Mouse (Mus musculus) thymus, adult 2 months (tissue): ENCODE data around the gene Rmnd5a. TPM values are rescaled to one million over a fixed set of nuclear protein-coding genes. Genes with fewer than 3 reads are reported as not detected.
"Not testable (repeated sequence)": the region's sequence is repeated elsewhere in the genome, so short reads cannot be mapped to it uniquely, and the experiment has no call there.

Experiments
- DNase-seq: peaks from one replicate; pipeline ENCODE4 v3.0.0; 2021
- H3K27ac ChIP-seq: fragments of 200-500 bp; 2 replicates; pipeline ENCODE4 v1.5.1; 2012; ENCODE audit warnings: low read length, control low read depth; ENCODE audit not compliant: control insufficient read depth, insufficient read depth
- H3K27me3 ChIP-seq: fragments of 200-500 bp; 2 replicates; pipeline ENCODE4 v1.6.1; 2012; ENCODE audit warnings: mild to moderate bottlenecking, low read length, moderate library complexity, mixed read lengths; ENCODE audit not compliant: control insufficient read depth, insufficient read depth
- H3K36me3 ChIP-seq: fragments of 200-500 bp; 2 replicates; pipeline ENCODE4 v1.6.1; 2012; ENCODE audit warnings: mild to moderate bottlenecking, low read length, moderate library complexity; ENCODE audit not compliant: control insufficient read depth, insufficient read depth
- H3K4me1 ChIP-seq: fragments of 200-500 bp; replicated peaks from 2 replicates; pipeline ENCODE4 v1.6.1; 2012; ENCODE audit warnings: low read length; ENCODE audit not compliant: control insufficient read depth, insufficient read depth
- H3K4me3 ChIP-seq: fragments of 200-500 bp; 2 replicates; pipeline ENCODE4 v1.5.1; 2012; ENCODE audit warnings: mild to moderate bottlenecking, low read length, control low read depth, moderate library complexity; ENCODE audit not compliant: control insufficient read depth, insufficient read depth
- CTCF ChIP-seq: fragments of 200-500 bp; IDR thresholded peaks from 2 replicates; pipeline ENCODE4 v1.5.1; 2012; ENCODE audit warnings: mild to moderate bottlenecking, control low read depth, low read length, moderate library complexity, borderline replicate concordance; ENCODE audit not compliant: control insufficient read depth, poor library complexity, insufficient read depth; ENCODE audit errors: extremely low read depth
- POLR2A ChIP-seq: fragments of 200-500 bp; IDR thresholded peaks from 2 replicates; pipeline ENCODE4 v1.6.1; 2012; ENCODE audit warnings: mild to moderate bottlenecking, low read length, control low read depth, moderate library complexity; ENCODE audit not compliant: control insufficient read depth, poor library complexity, insufficient read depth; ENCODE audit errors: extremely low read depth
- WGBS: fragments of 180-500 bp; shearing (Covaris S2); methylation state at CpG from one replicate; pipeline ENCODE4 v1.1.7; 2018; 5-methylcytosine and 5-hydroxymethylcytosine counted together
- polyA plus RNA-seq: library from polyadenylated mRNA; depleted of rRNA; stranded (reverse); fragments of >200 nt; gene quantifications from 2 replicates; pipeline ENCODE4 v1.2.3, GENCODE M21; 2012; rRNA removed

Gene Rmnd5a
- polyA plus RNA-seq = 268 and 316 TPM in 2 replicates

DNA sequence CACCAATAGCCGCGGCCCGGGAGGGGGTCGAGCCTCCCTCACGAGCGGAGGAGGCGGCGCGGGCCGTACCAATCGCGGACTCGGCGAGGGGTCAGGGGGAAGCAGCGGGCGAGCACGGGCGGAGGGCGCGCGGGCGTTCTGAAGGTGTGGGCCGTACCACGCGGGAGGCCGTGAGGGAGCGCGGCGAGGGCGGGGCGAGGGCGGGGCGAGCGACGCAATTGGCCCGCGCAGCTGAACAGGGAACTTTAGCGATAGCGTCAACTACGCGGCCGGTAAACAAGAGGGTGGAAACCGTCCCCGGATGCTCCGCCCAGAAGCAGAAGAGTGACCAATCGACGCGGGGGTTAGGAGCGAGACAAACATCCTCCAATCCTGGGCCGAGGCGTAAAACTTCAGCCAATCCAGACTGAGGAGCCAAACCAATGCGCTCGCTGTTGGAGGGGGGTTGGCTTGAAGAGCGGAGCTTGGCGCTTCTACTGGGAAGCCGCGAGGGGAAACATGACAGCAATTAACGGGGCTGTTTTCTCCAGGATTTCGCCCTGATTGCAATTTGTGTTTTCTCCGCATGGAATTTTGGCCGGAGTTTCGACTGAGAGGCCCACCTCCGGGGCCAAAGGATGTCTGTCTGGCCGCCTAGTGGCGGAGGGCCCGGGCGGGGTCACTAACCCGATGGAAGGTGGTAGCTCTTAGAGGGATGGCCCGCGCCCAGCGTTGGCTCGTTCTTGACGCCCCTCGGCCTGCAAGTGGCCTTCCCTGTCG, at the start of gene Rmnd5a:
Rmnd5a (minus strand) TSS at position 146 of the 759 bp plus-strand sequence.
- peak; percentile 99 for DNase-seq
- Histone ChIP-seq H3K27ac (peak within 1 kb of the TSS; percentile 62), H3K27me3 (no peaks in the 10 kb centered on the region), H3K36me3 (no peaks in the 10 kb centered on the region), H3K4me1 (peaks cover 10% of the 10 kb centered on the region), H3K4me3 (peak within 1 kb of the TSS; percentile 87)
- under 1% methylated on average over 75 of the region's 75 CpGs for WGBS
- TF ChIP-seq CTCF (peak; percentile 87), POLR2A (peak; percentile 88)

DNA sequence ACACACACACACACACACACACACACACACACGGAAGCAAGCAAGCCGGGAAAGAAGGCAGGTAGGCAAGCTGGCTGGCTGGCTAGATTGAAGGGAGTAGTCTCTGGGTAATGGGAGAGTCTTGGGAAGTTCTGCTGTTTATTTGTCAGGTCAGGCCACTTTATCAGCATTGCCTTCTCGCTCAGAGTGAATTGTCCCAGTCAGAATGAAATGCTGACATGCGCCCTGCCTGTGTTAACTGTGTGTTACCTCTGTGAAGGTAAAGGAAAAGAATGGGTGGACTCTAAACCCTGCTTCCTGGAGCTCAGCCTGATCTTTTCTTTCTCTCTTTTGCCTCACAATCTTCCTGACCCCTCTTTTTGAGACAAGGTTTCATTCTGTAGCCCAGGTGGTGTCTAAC, 47.5 kb upstream of the Rmnd5a start:
- H3K4me3 ChIP-seq = no peak overlapping the region
- H3K27me3 ChIP-seq = no peaks in the 10 kb centered on the region
- no peaks in the 10 kb centered on the region for H3K36me3 ChIP-seq
- H3K4me1 ChIP-seq = no peaks in the 10 kb centered on the region
- H3K27ac ChIP-seq = no peak overlapping the region
- no peak for DNase-seq
- WGBS = 79% methylated on average over 4 of the region's 4 CpGs
- TF ChIP-seq CTCF = no peak

DNA sequence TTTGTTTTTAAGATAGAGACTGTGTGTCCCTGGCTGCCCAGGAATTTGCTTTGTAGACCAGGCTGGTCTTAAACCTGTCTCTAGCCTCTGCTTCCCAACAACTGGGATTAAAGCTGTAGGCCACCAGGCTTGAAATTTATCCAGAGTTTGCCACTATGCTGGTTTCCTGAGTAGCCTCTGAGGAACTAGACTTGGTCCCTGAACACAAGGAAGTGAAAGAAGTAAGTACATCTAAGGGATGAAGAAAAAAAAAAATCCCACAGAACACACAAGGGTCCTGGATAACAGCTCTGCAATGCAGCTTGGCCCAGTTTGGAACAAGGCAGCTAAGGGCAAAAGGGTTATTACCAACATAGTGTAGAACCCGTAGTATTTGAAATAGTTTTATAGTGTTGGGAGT, 46.4 kb upstream of the Rmnd5a start:
- Histone ChIP-seq H3K4me1 (no peaks in the 10 kb centered on the region), H3K36me3 (no peaks in the 10 kb centered on the region), H3K4me3 (no peak overlapping the region), H3K27me3 (no peaks in the 10 kb centered on the region), H3K27ac (no peak overlapping the region)
- WGBS = 93% methylated on average over 1 of the region's 1 CpGs
- no peak for DNase-seq
- no peak for TF ChIP-seq CTCF
- TF ChIP-seq POLR2A = no peak

DNA sequence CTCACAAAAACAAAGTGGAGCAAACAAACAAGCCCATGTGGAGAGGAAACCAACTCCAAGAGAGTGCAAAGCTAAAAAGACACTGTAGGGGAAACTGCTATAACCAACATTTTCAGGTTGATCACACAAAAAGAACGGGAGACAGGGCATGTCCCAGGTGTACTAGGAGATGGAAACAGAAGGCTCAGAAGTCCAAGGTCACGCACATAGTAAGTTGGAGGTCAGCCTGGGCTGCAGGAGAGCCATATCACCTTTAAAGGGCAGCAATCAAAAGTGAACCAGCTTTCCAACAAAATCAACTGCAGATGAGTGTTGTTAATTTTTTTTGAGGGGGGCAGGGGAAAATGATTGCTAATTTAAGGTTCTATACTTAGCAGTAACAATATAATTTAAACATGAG, 45.8 kb upstream of the Rmnd5a start:
- no peaks in the 10 kb centered on the region for H3K27me3 ChIP-seq
- no peaks in the 10 kb centered on the region for H3K36me3 ChIP-seq
- DNase-seq = no peak
- WGBS = 94% methylated on average over 2 of the region's 2 CpGs
- H3K4me1 ChIP-seq = no peaks in the 10 kb centered on the region
- no peak for TF ChIP-seq CTCF
- TF ChIP-seq POLR2A = no peak
- H3K27ac ChIP-seq = no peak overlapping the region
- no peak overlapping the region for H3K4me3 ChIP-seq

DNA sequence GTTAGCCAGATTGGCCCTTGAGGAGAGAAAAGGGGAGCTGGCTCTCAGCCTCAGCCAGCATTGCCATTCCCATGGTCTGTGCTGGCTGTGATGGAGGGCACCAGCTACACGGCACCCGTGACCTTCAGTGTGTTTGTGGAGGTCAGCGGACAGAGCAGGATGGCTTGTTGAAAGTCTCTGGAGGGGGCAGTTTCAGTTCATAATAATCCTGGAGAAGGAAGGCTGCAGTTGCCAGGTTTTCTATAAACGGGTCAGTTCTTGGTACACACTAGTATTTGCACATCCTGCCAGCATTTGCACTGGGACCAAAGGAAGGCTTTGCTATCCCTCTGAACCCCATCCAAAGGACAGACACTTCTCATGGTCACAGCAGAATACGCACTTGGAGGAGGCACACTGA, 44.8 kb upstream of the Rmnd5a start:
- Histone ChIP-seq H3K4me1 (no peaks in the 10 kb centered on the region), H3K27ac (no peak overlapping the region), H3K4me3 (no peak overlapping the region), H3K36me3 (no peaks in the 10 kb centered on the region), H3K27me3 (no peaks in the 10 kb centered on the region)
- WGBS = 94% methylated on average over 5 of the region's 5 CpGs
- no peak for DNase-seq
- TF ChIP-seq CTCF = no peak
- TF ChIP-seq POLR2A = no peak

DNA sequence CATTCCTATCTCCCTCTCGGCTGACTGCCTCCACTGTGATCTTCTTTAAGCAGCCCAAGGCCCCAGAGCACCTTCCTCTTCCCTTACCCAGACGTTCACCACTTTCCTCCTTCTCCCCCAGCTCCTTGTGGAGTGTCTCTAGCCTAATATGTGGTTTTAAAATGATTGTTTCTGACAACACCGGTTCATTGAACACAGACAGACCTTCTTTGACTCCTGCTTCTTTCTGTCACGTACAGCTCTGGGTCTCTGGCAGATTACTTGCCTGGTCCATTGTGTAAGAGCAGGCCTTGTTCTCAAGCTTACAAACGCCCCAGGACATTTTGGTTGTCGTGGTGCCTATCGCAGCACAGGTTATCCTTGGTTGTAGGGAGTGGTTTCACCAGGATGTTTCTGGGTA, 40.7 kb upstream of the Rmnd5a start:
- DNase-seq = no peak
- 90% methylated on average over 7 of the region's 7 CpGs for WGBS
- Histone ChIP-seq H3K27me3 (no peaks in the 10 kb centered on the region), H3K4me1 (no peaks in the 10 kb centered on the region), H3K27ac (no peak overlapping the region), H3K36me3 (no peaks in the 10 kb centered on the region), H3K4me3 (no peak overlapping the region)
- TF ChIP-seq POLR2A (no peak), CTCF (no peak)

DNA sequence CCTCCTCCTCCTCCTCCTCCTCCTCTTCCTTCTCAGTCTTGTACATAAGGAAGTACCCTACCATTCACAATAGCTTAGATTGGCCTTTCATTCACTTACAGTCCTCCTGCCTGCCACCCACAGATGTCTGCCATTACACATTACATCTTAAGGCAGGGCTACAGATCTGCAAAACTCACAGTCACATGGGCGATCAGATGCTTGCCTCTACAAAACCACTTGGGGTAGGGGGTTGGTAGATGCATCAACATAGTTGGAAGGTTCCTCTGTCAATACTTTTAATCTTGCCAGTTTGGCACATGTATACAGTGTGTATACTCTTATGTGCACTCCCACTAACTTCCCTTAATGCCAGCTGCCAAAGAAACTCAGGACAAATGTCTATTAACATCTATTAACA, 39.7 kb upstream of the Rmnd5a start:
- 97% methylated on average over 1 of the region's 1 CpGs for WGBS
- no peak overlapping the region for H3K27ac ChIP-seq
- no peaks in the 10 kb centered on the region for H3K27me3 ChIP-seq
- H3K36me3 ChIP-seq = no peaks in the 10 kb centered on the region
- H3K4me1 ChIP-seq = no peaks in the 10 kb centered on the region
- H3K4me3 ChIP-seq = no peak overlapping the region
- no peak for DNase-seq
- no peak for TF ChIP-seq CTCF
- TF ChIP-seq POLR2A = no peak

DNA sequence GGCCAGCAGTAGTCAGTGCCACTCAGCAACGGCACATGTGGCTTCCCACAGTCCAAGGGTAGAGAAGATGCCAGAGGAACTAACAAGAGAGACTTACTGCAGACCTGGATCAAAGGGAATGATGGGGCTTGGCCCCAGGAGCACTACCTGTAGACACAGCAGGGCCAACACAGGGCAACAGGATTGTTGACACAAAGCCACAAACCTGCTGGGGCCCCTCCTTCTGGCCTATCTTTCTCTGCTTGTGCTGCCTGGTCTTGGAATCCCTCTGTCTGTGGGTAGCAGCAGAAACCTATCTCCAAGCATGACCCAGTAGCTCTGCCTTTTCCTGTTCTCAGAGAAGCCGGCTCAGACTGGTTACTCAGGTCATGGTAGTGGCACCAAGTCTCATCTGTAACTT, 39.2 kb upstream of the Rmnd5a start:
- 89% methylated on average over 2 of the region's 2 CpGs for WGBS
- not testable (repeated sequence) for H3K27ac ChIP-seq

DNA sequence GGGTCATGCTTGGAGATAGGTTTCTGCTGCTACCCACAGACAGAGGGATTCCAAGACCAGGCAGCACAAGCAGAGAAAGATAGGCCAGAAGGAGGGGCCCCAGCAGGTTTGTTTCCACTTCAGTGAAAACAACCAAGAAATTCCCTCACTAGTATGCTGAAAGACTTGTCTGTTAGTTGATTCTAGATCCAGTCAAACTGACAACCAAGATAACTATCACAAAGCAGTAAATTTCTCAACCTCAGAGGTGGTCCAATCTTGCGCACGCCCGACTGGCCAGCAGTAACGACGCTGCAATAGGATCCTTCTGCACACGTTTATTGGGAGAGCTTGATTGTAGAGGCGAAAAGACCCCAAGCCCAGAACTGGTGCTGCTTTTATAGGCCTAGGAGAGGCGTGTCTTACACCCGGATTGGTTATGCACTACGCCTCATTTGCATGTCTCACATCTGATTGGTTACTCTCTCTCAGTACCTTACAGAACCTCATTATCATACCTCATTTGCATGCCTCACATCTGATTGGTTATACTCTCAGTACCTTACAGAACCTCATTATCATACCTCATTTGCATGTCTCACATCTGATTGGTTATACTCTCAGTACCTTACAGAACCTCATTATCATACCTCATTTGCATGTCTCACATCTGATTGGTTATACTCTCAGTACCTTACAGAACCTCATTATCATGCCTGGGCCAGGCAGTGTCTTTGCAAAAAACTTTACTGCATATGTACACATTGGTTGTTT, 38.6 kb upstream of the Rmnd5a start:
- not testable (repeated sequence) for DNase-seq, H3K4me1 ChIP-seq, H3K36me3 ChIP-seq, H3K27me3 ChIP-seq, H3K27ac ChIP-seq, H3K4me3 ChIP-seq
- 91% methylated on average over 10 of the region's 10 CpGs for WGBS

More for the DNA sequence above, 39.2 kb upstream of the Rmnd5a start:
- not testable (repeated sequence) for H3K27me3 ChIP-seq, H3K4me1 ChIP-seq, DNase-seq, H3K4me3 ChIP-seq, H3K36me3 ChIP-seq
